Mouse (Mus musculus) cerebellum, adult 2 months (tissue): ENCODE data around the gene Cfap61.

Source experiments
- CTCF ChIP-seq: fragments of 200-500 bp; IDR thresholded peaks from 2 replicates; pipeline ENCODE4 v1.5.1; 2011; ENCODE audit warnings: low read depth, mild to moderate bottlenecking, control low read depth, low read length, moderate library complexity, borderline replicate concordance; ENCODE audit not compliant: insufficient read depth
- POLR2A ChIP-seq: fragments of 200-500 bp; IDR thresholded peaks from 2 replicates; pipeline ENCODE4 v1.6.1; 2011; ENCODE audit warnings: low read length, control low read depth, borderline replicate concordance; ENCODE audit not compliant: insufficient read depth

GRCm38 (mm10) chr2:145990446-145990845, 55.9 kb downstream of the Cfap61 start:
- TF ChIP-seq CTCF (no peak), POLR2A (no peak)
